Mouse (Mus musculus) left cerebral cortex, adult 2 months (tissue): Measurements from ENCODE around the gene Smurf2. TPM values are rescaled to one million over a fixed set of nuclear protein-coding genes. Genes with fewer than 3 reads are reported as not detected.
"Not testable (repeated sequence)": the region's sequence is repeated elsewhere in the genome, so short reads cannot be mapped to it uniquely, and the experiment has no call there.

Experiments
- DNase-seq, 2 experiments: peaks; one replicate each; pipeline ENCODE4 v3.0.0; 2021 to 2022; ENCODE audit warnings: low spot score in 2 of 2, mixed read lengths in 1 of 2; ENCODE audit errors: extremely low spot score in 1 of 2
- H3K27ac ChIP-seq: fragments of 200-600 bp; 2 replicates; pipeline ENCODE4 v1.8.1; 2022
- H3K4me3 ChIP-seq: fragments of 200-600 bp; 2 replicates; pipeline ENCODE4 v1.8.1; 2022
- CTCF ChIP-seq: fragments of 200-600 bp; IDR thresholded peaks from 2 replicates; pipeline ENCODE4 v1.8.1; 2022; ENCODE audit warnings: antibody characterized with exemption, mild to moderate bottlenecking, moderate library complexity
- intact Hi-C: fragments of 180-260 bp; cut with DNase I; formaldehyde crosslinking; loops from one replicate; pipeline ENCODE4 v1.15.1; 2025
- total RNA-seq, 2 experiments: library from RNA; stranded (reverse); gene quantifications; 2 replicates each; pipeline ENCODE4 v1.2.3; 2021

Gene Smurf2
- total RNA-seq, 2 experiments from 2014 or later = 25.7 to 28.3 TPM

DNA sequence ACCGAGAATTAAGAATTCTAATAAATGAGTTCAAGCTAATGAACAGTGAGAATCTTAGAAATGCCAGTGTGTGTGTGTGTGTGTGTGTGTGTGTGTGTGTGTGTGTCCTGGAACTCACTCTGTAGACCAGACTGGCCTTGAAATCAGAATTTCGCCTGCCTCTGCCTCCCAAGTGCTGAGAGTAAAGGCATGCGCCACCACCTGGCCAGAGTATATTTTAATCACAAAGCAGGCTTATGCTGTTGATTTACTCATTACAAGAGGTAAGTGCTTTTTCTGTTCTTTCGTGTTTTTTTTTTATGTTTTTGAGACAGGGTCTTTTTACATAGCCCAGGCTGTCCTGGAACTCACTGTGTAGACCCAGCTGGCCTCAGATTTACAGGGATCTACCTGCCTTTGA, 126.7 kb downstream of the Smurf2 start:
- intact Hi-C loops = no loop called here
- Histone ChIP-seq H3K4me3 (no peak overlapping the region), H3K27ac (no peak overlapping the region)
- no peak for DNase-seq
- no peak; the same call in 1 of the 2 replicates for TF ChIP-seq CTCF

DNA sequence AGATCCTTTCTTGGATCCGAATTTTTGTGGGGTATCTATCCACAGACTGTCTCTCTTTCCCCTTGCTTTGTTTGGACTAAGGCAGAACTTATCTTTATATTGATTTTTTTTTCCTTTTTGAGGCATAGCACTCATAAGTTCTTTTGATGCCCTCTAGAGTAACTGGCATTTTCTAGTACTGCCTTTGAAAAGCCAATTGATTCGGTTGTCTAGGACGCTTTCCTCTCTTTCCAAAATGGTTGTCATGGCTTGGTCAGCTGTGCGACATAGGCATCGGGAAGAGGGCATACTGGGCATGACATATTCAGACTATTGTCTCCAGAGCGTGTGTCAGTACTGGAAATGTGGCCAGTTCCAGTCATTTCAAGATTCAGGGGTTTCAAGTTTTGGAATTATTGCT, 130.9 kb downstream of the Smurf2 start:
- H3K27ac ChIP-seq = peak overlapping the region; percentile 100
- no peak for TF ChIP-seq CTCF
- DNase-seq = no peak
- H3K4me3 ChIP-seq = peak overlapping the region; percentile 98
- intact Hi-C loops = loop anchor here (2.0 to 5.0 kb wide), 5 partner anchors 33 to 517 kb away; partner anchors contain the start of genes 1810010H24Rik, Kpna2, Smarcd2 and Smurf2

DNA sequence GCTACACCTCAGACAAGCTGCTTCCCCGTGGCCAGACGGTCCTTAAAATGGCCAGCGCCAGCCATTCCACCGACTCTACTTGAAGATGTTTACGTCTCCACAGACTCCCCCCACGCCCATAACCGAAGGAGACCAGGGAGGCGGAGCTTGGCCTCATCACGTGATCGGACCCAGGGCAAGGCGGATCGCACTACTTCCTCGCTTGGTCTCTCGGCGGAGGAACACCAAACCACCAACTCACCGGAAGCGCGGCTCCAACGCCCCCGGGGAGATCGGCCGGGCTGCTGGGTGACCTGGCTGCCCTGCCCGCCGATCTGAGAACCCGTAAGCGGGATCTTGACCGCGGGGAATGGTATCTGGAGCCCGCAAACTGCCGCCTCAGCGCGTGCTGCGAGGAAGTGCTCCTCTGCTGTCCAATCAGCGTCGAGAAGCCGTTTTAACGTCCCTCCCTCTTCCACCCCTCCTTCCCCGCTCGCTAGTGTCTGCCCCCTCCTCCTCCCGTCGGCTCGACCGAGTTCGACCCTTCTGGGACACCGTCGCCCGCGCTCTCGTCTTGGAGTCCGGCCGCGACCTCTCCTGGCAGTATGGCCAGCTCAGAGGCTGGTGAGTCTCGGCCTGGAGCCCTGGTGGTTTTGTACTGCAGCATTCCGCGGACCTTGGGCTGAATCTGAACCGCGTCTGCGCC, 131.6 kb downstream of the Smurf2 start, which contains the start of the genes Ddx5 and Cep95:
Gene Ddx5 (minus strand): TSS at position 411 of the 685 bp plus-strand sequence.
Gene Cep95 (plus strand): TSS at position 478 of the 685 bp plus-strand sequence.
- no peak; the same call in none of the 2 replicates for TF ChIP-seq CTCF
- peak; percentile 93 to 94 for DNase-seq
- peak within 1 kb of the TSS; percentile 98 for H3K4me3 ChIP-seq
- intact Hi-C loops = loop anchor here (2.0 to 5.0 kb wide), 5 partner anchors 34 to 516 kb away; partner anchors contain the start of genes 1810010H24Rik, Kpna2, Smarcd2 and Smurf2
- H3K27ac ChIP-seq = peak within 1 kb of the TSS; percentile 100

DNA sequence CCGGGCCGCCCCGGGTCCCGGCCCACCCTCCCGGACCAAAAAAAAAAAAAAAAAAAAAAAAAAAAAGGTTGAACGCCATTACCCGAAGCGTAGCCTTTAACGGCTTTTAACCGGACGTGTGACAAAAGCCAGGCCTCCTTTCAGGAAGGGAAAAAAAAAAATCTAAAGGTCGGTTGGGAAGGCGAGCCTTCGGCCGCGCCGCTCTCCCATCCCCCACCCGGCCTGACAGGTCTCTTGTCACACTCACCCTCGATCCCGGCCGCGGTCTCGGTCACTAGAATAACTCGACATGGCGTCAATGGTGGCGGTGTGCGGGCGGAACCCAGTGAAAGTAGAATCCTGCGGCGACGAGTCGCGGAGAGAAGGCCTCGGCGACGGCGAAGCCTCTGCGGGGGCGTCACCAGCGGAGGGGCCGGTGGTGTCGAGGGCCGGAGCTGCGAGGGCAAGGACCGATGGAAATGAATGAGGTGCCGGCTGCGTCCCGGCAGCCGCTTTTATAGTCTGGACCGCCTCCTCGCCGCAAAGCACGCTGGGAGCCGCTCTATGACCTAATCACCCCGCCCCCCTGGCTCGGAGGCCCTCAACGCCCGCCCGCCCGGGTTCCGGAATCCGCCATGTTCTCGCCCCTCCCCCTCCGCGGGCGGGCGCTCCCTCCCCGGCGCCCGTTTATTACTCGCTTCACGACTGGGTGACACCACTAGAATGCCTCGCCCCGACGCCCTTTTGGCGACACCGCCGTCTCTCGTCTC, 132.3 kb downstream of the Smurf2 start:
- Histone ChIP-seq H3K27ac (peak overlapping the region; percentile 100), H3K4me3 (peak overlapping the region; percentile 98)
- peak; percentile 98 to 99 for DNase-seq
- no peak for TF ChIP-seq CTCF
- intact Hi-C loops = loop anchor here (2.0 to 5.0 kb wide), 5 partner anchors 35 to 515 kb away; partner anchors contain the start of genes 1810010H24Rik, Kpna2, Smarcd2 and Smurf2

DNA sequence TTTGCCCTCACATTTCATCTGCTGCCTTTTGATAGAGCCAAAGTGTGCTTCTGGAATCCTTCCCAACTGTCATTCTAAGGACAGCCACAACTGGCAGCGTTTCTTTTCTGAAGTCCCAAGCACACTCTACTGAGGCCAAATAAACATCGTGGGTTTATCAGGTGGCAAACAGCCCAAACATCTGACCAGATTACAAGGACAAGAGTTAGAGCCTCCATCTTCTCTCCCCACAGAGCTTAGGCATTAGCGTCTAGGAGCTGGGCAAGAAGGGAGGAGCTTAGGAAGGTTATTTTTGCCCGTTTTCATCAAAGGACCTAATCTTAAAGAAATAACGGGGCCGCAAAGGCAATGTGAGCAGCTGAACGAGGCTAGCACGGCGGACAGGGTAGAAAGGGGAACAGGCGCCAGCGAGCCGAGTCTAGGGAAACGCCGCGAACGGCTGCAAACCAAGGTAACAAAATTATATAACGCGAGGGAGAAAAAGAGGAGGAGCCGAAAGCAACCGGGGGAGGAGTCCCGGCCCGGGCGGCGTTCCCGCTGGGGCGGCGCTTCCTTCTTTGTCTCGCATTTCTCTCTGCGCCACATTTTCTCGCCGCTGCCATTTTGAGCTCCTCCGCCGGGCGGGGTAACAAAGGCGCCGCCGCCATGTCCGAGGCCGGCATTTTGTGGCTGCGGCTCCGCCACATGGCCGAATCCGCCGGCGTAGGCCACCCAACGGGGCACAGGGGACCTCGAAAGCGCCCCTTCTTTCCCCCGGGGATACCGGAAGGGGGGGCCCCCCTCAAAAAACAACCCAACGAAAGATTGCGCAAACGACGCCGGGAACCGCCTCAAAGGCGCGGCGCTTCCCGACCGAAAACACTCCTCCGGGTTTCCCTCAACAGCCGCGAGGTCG, 133.1 kb downstream of the Smurf2 start:
- peak overlapping the region; percentile 100 for H3K27ac ChIP-seq
- H3K4me3 ChIP-seq = peak overlapping the region; percentile 98
- no peak; the same call in 1 of the 2 replicates for TF ChIP-seq CTCF
- DNase-seq = peak; percentile 85 to 88
- intact Hi-C loops = loop anchor here (2.0 to 5.0 kb wide), 5 partner anchors 35 to 515 kb away; partner anchors contain the start of genes 1810010H24Rik, Kpna2, Smarcd2 and Smurf2

DNA sequence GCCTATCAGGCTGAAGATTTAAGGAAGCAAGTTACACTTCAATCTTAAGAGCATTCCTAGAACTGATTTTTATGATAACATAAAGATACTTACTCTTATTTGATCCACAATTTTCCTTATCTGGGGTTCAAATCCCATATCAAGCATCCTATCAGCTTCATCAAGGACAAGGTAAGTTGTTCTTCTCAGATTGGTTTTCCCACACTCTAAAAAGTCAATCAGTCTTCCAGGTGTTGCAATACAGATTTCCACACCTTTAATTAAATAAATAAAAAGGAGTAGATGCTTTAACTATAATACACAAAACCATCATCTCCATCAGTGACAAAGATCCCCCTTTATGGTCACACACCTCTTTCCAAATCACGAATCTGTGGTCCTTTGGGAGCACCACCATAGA, 135.5 kb downstream of the Smurf2 start:
- Histone ChIP-seq H3K27ac (no peak overlapping the region), H3K4me3 (peak overlapping the region; percentile 98)
- intact Hi-C loops = loop anchor here (5.0 kb wide), 2 partner anchors 212 to 242 kb away; partner anchors contain the start of genes 1810010H24Rik and Kpna2
- TF ChIP-seq CTCF = no peak
- no peak for DNase-seq

DNA sequence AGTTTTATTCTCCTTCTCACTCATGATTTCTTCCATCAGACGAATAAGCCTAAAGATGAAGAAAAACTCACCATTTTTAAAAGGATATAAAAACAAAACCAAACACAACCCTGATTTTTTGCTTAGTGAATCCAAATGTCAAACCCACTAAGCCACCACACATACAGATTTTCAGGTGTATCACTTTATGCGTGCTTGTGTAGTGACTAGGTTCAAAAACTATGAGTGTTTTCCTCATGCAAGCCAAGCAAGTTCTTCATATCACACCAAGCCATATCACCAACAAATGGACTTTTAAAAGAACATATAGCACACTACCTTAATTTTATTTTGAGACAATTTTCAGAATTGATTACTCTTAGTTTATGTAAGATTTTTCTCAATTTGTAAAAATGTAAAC, 136.0 kb downstream of the Smurf2 start:
- intact Hi-C loops = no loop called here
- DNase-seq = no peak
- TF ChIP-seq CTCF = no peak
- no peak overlapping the region for H3K27ac ChIP-seq
- H3K4me3 ChIP-seq = peak overlapping the region; percentile 16; the same call in 1 of the 2 replicates

DNA sequence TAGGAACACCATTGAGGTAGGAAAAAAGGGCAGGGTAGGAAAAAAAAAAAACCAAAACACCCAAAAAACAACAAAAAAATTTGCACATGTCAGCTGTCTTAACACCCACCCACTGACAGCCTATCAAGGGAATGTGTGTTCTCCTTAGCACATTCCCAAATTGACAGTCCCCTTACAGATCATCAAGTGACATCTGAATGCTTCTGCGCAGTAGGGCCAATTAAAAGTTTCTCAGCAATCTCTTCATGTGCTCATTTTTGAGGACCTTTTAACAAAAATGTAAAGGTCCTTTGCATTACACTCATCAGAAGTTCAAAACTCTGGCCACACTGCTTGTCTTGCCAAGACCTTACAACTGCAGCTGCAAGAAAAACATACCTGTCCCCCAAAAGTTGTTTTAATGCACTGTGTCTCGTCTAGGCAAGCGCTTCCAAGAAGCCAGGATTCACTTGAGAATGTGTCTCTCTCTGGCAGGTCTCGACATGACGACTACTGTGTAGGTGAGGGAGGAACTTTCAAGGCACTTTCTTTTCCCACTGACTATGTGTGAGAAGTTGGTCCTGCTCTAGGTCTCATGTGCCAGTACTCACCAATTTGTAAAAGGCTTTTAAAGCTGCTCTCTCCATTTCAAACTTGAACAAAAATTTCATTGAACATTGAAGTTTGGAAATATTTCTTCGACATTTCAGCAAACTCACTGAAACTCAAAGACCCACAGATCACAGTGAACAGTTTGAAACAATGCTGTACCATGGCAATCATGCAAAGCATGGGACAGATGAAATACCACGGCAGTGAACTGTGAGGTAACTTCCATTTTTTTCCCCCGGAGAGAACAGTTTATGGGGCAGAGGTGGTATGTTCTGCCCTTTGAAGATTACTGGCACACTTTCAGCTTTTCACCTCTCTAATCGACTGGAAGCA, 137.4 kb downstream of the Smurf2 start:
- no peak for DNase-seq
- no peak for TF ChIP-seq CTCF
- intact Hi-C loops = no loop called here
- no peak overlapping the region for H3K4me3 ChIP-seq
- no peak overlapping the region for H3K27ac ChIP-seq

DNA sequence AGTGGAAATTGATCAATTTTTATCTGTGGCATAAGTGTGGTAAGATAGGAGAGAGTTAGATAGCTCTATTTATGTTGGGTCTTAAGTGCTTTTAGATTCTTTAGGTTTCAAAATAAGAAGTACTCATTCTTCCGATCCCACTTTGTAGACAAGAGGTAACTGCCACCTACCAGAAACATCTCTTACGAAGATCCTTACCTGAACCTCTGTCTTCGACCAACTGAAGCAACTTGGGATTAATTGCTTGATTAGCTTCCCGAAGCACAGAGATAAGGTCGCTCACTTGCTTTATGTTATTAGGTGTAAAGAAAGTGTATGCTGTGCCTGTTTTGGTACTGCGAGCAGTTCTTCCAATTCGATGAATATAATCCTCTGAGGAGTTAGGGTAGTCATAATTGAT, 138.2 kb downstream of the Smurf2 start:
- H3K27ac ChIP-seq, H3K4me3 ChIP-seq, intact Hi-C loops, DNase-seq: not testable (repeated sequence)

DNA sequence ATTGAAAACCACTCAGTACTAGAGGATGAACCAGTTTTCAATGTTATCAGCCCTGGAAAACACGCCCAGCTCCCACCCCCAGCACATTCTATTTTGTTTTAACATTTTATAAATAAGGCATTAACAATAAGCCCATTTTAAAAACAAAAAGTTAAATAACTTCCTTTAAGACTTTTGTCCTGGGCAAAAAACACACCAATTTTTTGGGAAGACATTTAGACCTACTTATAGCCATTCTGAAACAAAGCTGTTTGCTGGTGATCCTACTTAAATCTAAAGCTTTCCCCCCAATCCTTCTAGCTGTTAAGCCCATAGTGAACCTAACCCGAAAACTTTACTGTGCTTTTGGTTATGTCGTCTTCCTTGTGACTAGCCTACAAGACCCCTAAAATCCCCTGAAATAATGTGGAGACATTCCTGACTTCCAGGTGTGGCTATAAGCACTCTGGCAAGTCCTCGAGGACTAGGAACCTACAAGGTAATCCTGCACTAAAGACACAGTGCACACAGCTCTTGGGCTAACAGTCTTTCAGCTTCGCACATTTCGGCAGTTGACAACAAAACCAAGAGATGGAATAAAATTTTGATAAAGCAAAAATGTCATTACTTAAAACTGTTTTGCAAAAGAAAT, 139.8 kb downstream of the Smurf2 start:
- Histone ChIP-seq H3K27ac (no peak overlapping the region), H3K4me3 (no peak overlapping the region)
- intact Hi-C loops = no loop called here
- DNase-seq = no peak
- TF ChIP-seq CTCF = no peak
